In genomic region chr17:42908744-42909370, GRCm38 (mm10) we compare ENCODE assay signal across 13 mouse cellular contexts. TPM values are rescaled to one million over a fixed set of nuclear protein-coding genes. Genes with fewer than 3 reads are reported as not detected.
A peak's percentile ranks its signal among the peaks of the same experiment; 100 is the strongest.
DNase-seq lines count a peak whose midpoint lies in the region; ATAC-seq lines count a peak whose summit lies in the region.
"Had no signal": no experiment of that assay in that cellular context is flagged by ENCODE, and none has a peak within 500 bp of the region (broad histone marks: within the 10 kb centered on the region; RNA-seq: fewer than 3 reads in every experiment).

No protein-coding gene starts in this region.

- WGBS in midbrain, embryonic 14.5 days, result 74% methylated on average over 9 of the region's 9 CpGs
- WGBS in midbrain, embryonic 16.5 days, result 82% methylated on average over 9 of the region's 9 CpGs
- WGBS in liver, embryonic 15.5 days (ENCODE audit: insufficient replicate concordance), result 41% methylated on average over 9 of the region's 9 CpGs
- 46% methylated on average over 9 of the region's 9 CpGs for WGBS in stomach, embryonic 16.5 days
- 81% methylated on average over 9 of the region's 9 CpGs for WGBS in forebrain, embryonic 15.5 days

- peak; percentile 24; the same call in 1 of the 2 replicates for ATAC-seq in midbrain, embryonic 14.5 days (ENCODE audit: low FRiP score, low TSS enrichment)
- no peak for ATAC-seq in midbrain, embryonic 16.5 days
- peak; percentile 66 for ATAC-seq in liver, embryonic 15.5 days (ENCODE audit: insufficient read depth)
- peak; percentile 95 for ATAC-seq in stomach, embryonic 16.5 days (ENCODE audit: insufficient read depth, low FRiP score)
- ATAC-seq in forebrain, embryonic 15.5 days (replicated peaks), result no peak
- ATAC-seq: CD4-positive, CD25-positive, alpha-beta regulatory T cell, adult 4 months had no signal

- no peak overlapping the region for H3K4me2 ChIP-seq in midbrain, embryonic 14.5 days (ENCODE audit: low read length)
- no peak overlapping the region for H3K4me2 ChIP-seq in midbrain, embryonic 16.5 days (ENCODE audit: low read length)
- peak overlapping the region; percentile 5 for H3K4me2 ChIP-seq in liver, embryonic 15.5 days
- peak overlapping the region; percentile 31; the same call in 1 of the 2 replicates for H3K4me2 ChIP-seq in stomach, embryonic 16.5 days (ENCODE audit: low read depth, low read length)
- no peak overlapping the region for H3K4me2 ChIP-seq in forebrain, embryonic 15.5 days (replicated peaks)

- no peak for DNase-seq in midbrain, embryonic 14.5 days
- DNase-seq in kidney, adult 9 months, result peak; percentile 85
- no peak for DNase-seq in MN1 (ENCODE audit: low spot score)
- no peak for DNase-seq in frontal cortex, postnatal 36 days (ENCODE audit: low spot score in 2 of 2)
- DNase-seq: cerebellum, postnatal 25 days; gastrocnemius, postnatal 25 days; left cerebral cortex, postnatal 4 days had no signal

- no peaks in the 10 kb centered on the region for H3K27me3 ChIP-seq in midbrain, embryonic 14.5 days (ENCODE audit: control insufficient read depth, insufficient read depth, low read length)
- H3K27me3 ChIP-seq in midbrain, embryonic 16.5 days (ENCODE audit: control insufficient read depth, insufficient read depth, low read depth, low read length), result no peaks in the 10 kb centered on the region
- no peaks in the 10 kb centered on the region for H3K27me3 ChIP-seq in liver, embryonic 15.5 days
- no peaks in the 10 kb centered on the region for H3K27me3 ChIP-seq in stomach, embryonic 16.5 days (ENCODE audit: control insufficient read depth, insufficient read depth, low read length)
- H3K27me3 ChIP-seq in forebrain, embryonic 15.5 days, result no peaks in the 10 kb centered on the region

- no peaks in the 10 kb centered on the region for H3K9me3 ChIP-seq in midbrain, embryonic 14.5 days (ENCODE audit: control insufficient read depth, low read length)
- H3K9me3 ChIP-seq in midbrain, embryonic 16.5 days (replicated peaks; ENCODE audit: control insufficient read depth, low read length, poor library complexity, severe bottlenecking), result no peaks in the 10 kb centered on the region
- H3K9me3 ChIP-seq in liver, embryonic 15.5 days (replicated peaks), result no peaks in the 10 kb centered on the region
- no peaks in the 10 kb centered on the region for H3K9me3 ChIP-seq in stomach, embryonic 16.5 days (replicated peaks; ENCODE audit: control insufficient read depth, low read length)
- H3K9me3 ChIP-seq in forebrain, embryonic 15.5 days, result no peaks in the 10 kb centered on the region

- H3K27ac ChIP-seq in midbrain, embryonic 14.5 days (replicated peaks; ENCODE audit: low read depth, low read length), result no peak overlapping the region
- H3K27ac ChIP-seq in midbrain, embryonic 16.5 days (ENCODE audit: low read length), result no peak overlapping the region
- no peak overlapping the region for H3K27ac ChIP-seq in liver, embryonic 15.5 days (replicated peaks)
- peak overlapping the region; percentile 73 for H3K27ac ChIP-seq in stomach, embryonic 16.5 days (ENCODE audit: low read length)
- H3K27ac ChIP-seq in forebrain, embryonic 15.5 days (replicated peaks), result no peak overlapping the region
- H3K27ac ChIP-seq: layer of hippocampus, adult 2 months had no signal

- H3K9ac ChIP-seq in midbrain, embryonic 14.5 days (replicated peaks; ENCODE audit: low read length), result no peak overlapping the region
- no peak overlapping the region for H3K9ac ChIP-seq in midbrain, embryonic 16.5 days (ENCODE audit: low read depth, low read length)
- H3K9ac ChIP-seq in liver, embryonic 15.5 days, result no peak overlapping the region
- no peak overlapping the region for H3K9ac ChIP-seq in stomach, embryonic 16.5 days (ENCODE audit: low read length)
- H3K9ac ChIP-seq in forebrain, embryonic 15.5 days (replicated peaks), result no peak overlapping the region

- H3K4me1 ChIP-seq in midbrain, embryonic 14.5 days (ENCODE audit: control insufficient read depth, insufficient read depth, low read length), result no peaks in the 10 kb centered on the region
- H3K4me1 ChIP-seq in midbrain, embryonic 16.5 days (ENCODE audit: control insufficient read depth, insufficient read depth, low read length), result no peaks in the 10 kb centered on the region
- H3K4me1 ChIP-seq in liver, embryonic 15.5 days (replicated peaks), result no peaks in the 10 kb centered on the region
- H3K4me1 ChIP-seq in stomach, embryonic 16.5 days (ENCODE audit: control insufficient read depth, insufficient read depth, low read length), result no peaks in the 10 kb centered on the region
- no peaks in the 10 kb centered on the region for H3K4me1 ChIP-seq in forebrain, embryonic 15.5 days

- no peak overlapping the region for H3K4me3 ChIP-seq in midbrain, embryonic 14.5 days (replicated peaks; ENCODE audit: low read depth, low read length)
- no peak overlapping the region for H3K4me3 ChIP-seq in midbrain, embryonic 16.5 days (ENCODE audit: low read depth, low read length)
- H3K4me3 ChIP-seq in liver, embryonic 15.5 days (replicated peaks), result no peak overlapping the region
- no peak overlapping the region for H3K4me3 ChIP-seq in stomach, embryonic 16.5 days (replicated peaks; ENCODE audit: low read length)
- H3K4me3 ChIP-seq in forebrain, embryonic 15.5 days, result no peak overlapping the region
- H3K4me3 ChIP-seq: layer of hippocampus, adult 2 months had no signal

- H3K36me3 ChIP-seq in midbrain, embryonic 14.5 days (ENCODE audit: control insufficient read depth, insufficient read depth, low read length), result no peaks in the 10 kb centered on the region
- H3K36me3 ChIP-seq in midbrain, embryonic 16.5 days (ENCODE audit: control insufficient read depth, insufficient read depth, low read length), result no peaks in the 10 kb centered on the region
- H3K36me3 ChIP-seq in liver, embryonic 15.5 days (replicated peaks), result no peaks in the 10 kb centered on the region
- no peaks in the 10 kb centered on the region for H3K36me3 ChIP-seq in stomach, embryonic 16.5 days (ENCODE audit: control insufficient read depth, insufficient read depth, low read length)
- H3K36me3 ChIP-seq in forebrain, embryonic 15.5 days, result no peaks in the 10 kb centered on the region

RNA-seq across cellular contexts. Expression of gene Cd2ap, which starts 32.4 kb away (rescaled TPM):
- polyA plus RNA-seq in midbrain, embryonic 14.5 days (2014; fragmentation: Nextera tagmentation; extraction: Ambion mirVana), result 9.8 and 11.3 TPM in 2 replicates
- 6.5 and 8.3 TPM in 2 replicates for polyA plus RNA-seq in midbrain, embryonic 16.5 days (2015; fragmentation: Nextera tagmentation; extraction: Ambion mirVana)
- 7.9 and 8.5 TPM in 2 replicates for polyA plus RNA-seq in liver, embryonic 15.5 days (2015; fragmentation: Nextera tagmentation; extraction: Ambion mirVana)
- polyA plus RNA-seq in stomach, embryonic 16.5 days (2015; fragmentation: Nextera tagmentation; extraction: Ambion mirVana), result 28.7 and 31.8 TPM in 2 replicates
- 7.4 and 8.6 TPM in 2 replicates for polyA plus RNA-seq in forebrain, embryonic 15.5 days (2015; fragmentation: Nextera tagmentation; extraction: Ambion mirVana)

Comparison
In these comparisons a context has a peak if more than half of its experiments do, and no peak if none do; other contexts are left out.
1. ATAC-seq: peak in midbrain, embryonic 14.5 days (single experiment), liver, embryonic 15.5 days (single experiment) and stomach, embryonic 16.5 days (single experiment); none in midbrain, embryonic 16.5 days (single experiment) and forebrain, embryonic 15.5 days (single experiment).
2. H3K4me2 ChIP-seq: peak in liver, embryonic 15.5 days (single experiment) and stomach, embryonic 16.5 days (single experiment); none in midbrain, embryonic 14.5 days (single experiment), midbrain, embryonic 16.5 days (single experiment) and forebrain, embryonic 15.5 days (single experiment).